Mouse (Mus musculus) gastrocnemius, postnatal 4 days (tissue): ENCODE results near the gene Plek2. TPM values are rescaled to one million over a fixed set of nuclear protein-coding genes. Genes with fewer than 3 reads are reported as not detected.

Experiments used
- total RNA-seq, 2 experiments: library from RNA; stranded (reverse); gene quantifications; 2 replicates each; pipeline ENCODE4 v1.2.3; 2021

Plek2 gene
- total RNA-seq, 2 experiments from 2014 or later = 0.29 TPM; not detected in 1

Other genes starting within 250 kb of the Plek2 start
- under 1 TPM in 1 of 2 experiments, not detected in 1; 0.17 TPM for gene Fam71d, start 215.4 kb downstream of the Plek2 start, total RNA-seq
- 10 to 100 TPM; 24.2 to 29.6 TPM for gene Mpp5, start 158.1 kb downstream of the Plek2 start, total RNA-seq
- gene Atp6v1d, start 45.3 kb downstream of the Plek2 start, total RNA-seq = 10 to 100 TPM; 42.8 to 44.4 TPM
- 10 to 100 TPM; 51.1 to 56.9 TPM for gene Eif2s1, start 45.1 kb downstream of the Plek2 start, total RNA-seq
- 1 to 10 TPM; 7.7 to 8.0 TPM for gene Tmem229b, start 100.7 kb upstream of the Plek2 start, total RNA-seq
- 1 to 10 TPM; 2.2 to 2.6 TPM for gene Plekhh1, start 122.2 kb upstream of the Plek2 start, total RNA-seq
- 1 to 10 TPM; 4.6 to 5.0 TPM for gene Pigh, start 182.7 kb upstream of the Plek2 start, total RNA-seq
- gene Arg2, start 223.8 kb upstream of the Plek2 start, total RNA-seq = under 1 TPM in 1 of 2 experiments, not detected in 1; 0.18 TPM